Mouse (Mus musculus) limb, embryonic 12.5 days (tissue): Measurements from ENCODE around the gene Ribc1. TPM values are rescaled to one million over a fixed set of nuclear protein-coding genes. Genes with fewer than 3 reads are reported as not detected.

Source experiments
- ATAC-seq: fragments of 200-750 bp; cut with Nextera tagmentation; 2 replicates; pipeline ENCODE4 v1.8.0; 2017; ENCODE audit warnings: low read depth, moderate TSS enrichment; ENCODE audit not compliant: insufficient number of reproducible peaks, insufficient read depth, low FRiP score, low TSS enrichment
- H3K27ac ChIP-seq: fragments of 300-500 bp; sonication (generic); 2 replicates; pipeline ENCODE4 v1.5.1; 2016; ENCODE audit warnings: mild to moderate bottlenecking, moderate library complexity
- H3K27me3 ChIP-seq: fragments of 300-500 bp; sonication (generic); 2 replicates; pipeline ENCODE4 v1.6.1; 2016; ENCODE audit warnings: mild to moderate bottlenecking, moderate library complexity
- H3K36me3 ChIP-seq: fragments of 300-500 bp; sonication (generic); 2 replicates; pipeline ENCODE4 v1.6.1; 2016; ENCODE audit warnings: mild to moderate bottlenecking, moderate library complexity
- H3K4me1 ChIP-seq: fragments of 300-500 bp; sonication (generic); replicated peaks from 2 replicates; pipeline ENCODE4 v1.6.1; 2016
- H3K4me2 ChIP-seq: fragments of 300-500 bp; sonication (generic); 2 replicates; pipeline ENCODE4 v1.6.1; 2016; ENCODE audit warnings: mild to moderate bottlenecking, moderate library complexity
- H3K4me3 ChIP-seq: fragments of 300-500 bp; sonication (generic); replicated peaks from 2 replicates; pipeline ENCODE4 v1.5.1; 2016; ENCODE audit warnings: mild to moderate bottlenecking
- H3K9ac ChIP-seq: fragments of 300-500 bp; sonication (generic); replicated peaks from 2 replicates; pipeline ENCODE4 v1.6.1; 2016; ENCODE audit warnings: mild to moderate bottlenecking, moderate library complexity
- H3K9me3 ChIP-seq: fragments of 300-500 bp; sonication (generic); 2 replicates; pipeline ENCODE4 v1.6.1; 2016; ENCODE audit warnings: mild to moderate bottlenecking, moderate library complexity
- WGBS: fragments of 180-500 bp; shearing (Covaris S2); methylation state at CpG from one replicate; pipeline ENCODE4 v1.1.7; 2016; 5-methylcytosine and 5-hydroxymethylcytosine counted together
- polyA plus RNA-seq: library from polyadenylated mRNA; unstranded; fragments of >200 nt; fragmentation: Nextera tagmentation; extraction: Ambion mirVana; gene quantifications from 2 replicates; pipeline ENCODE4 v1.2.1, GENCODE M21; 2016

The Ribc1 gene
- polyA plus RNA-seq: 3.4 and 4.0 TPM in 2 replicates

GRCm38 (mm10) chrX:152016151-152017145 lies at the start of gene Ribc1, which contains the start of gene Smc1a:
Gene Ribc1 (minus strand): TSS chrX:152016295.
Gene Smc1a (plus strand): TSS chrX:152016428.
- ATAC-seq: peak; percentile 98
- 16% methylated on average over 64 of the region's 64 CpGs for whole genome bisulfite sequencing
- Histone ChIP-seq H3K36me3 (peaks cover 10% of the 10 kb centered on the region; the same call in 1 of the 2 replicates), H3K4me3 (peak within 1 kb of the TSS; percentile 53), H3K27me3 (peaks cover 44% of the 10 kb centered on the region), H3K4me1 (peaks cover 5% of the 10 kb centered on the region; the same call in 1 of the 2 replicates), H3K4me2 (peak within 1 kb of the TSS; percentile 63), H3K9ac (peak within 1 kb of the TSS; percentile 60), H3K9me3 (no peaks in the 10 kb centered on the region), H3K27ac (peak within 1 kb of the TSS; percentile 90)

GRCm38 (mm10) chrX:152065674-152066073 lies 49.6 kb upstream of the Ribc1 start:
- Histone ChIP-seq H3K36me3 (peaks cover 19% of the 10 kb centered on the region; the same call in 1 of the 2 replicates), H3K27ac (no peak overlapping the region), H3K9me3 (no peaks in the 10 kb centered on the region), H3K4me2 (no peak overlapping the region), H3K4me3 (no peak overlapping the region), H3K27me3 (peaks cover 65% of the 10 kb centered on the region), H3K9ac (no peak overlapping the region), H3K4me1 (no peaks in the 10 kb centered on the region)
- WGBS: 77% methylated on average over 2 of the region's 2 CpGs
- ATAC-seq: no peak

GRCm38 (mm10) chrX:152054094-152054493 lies 38.0 kb upstream of the Ribc1 start:
- no peak overlapping the region for H3K27ac ChIP-seq
- no peak overlapping the region for H3K4me3 ChIP-seq
- no peak overlapping the region for H3K4me2 ChIP-seq
- 83% methylated on average over 1 of the region's 1 CpGs for WGBS
- H3K9ac ChIP-seq: no peak overlapping the region
- peaks cover 35% of the 10 kb centered on the region for H3K36me3 ChIP-seq
- H3K27me3 ChIP-seq: peaks cover 28% of the 10 kb centered on the region
- H3K4me1 ChIP-seq: no peaks in the 10 kb centered on the region
- no peak for ATAC-seq
- no peaks in the 10 kb centered on the region for H3K9me3 ChIP-seq

GRCm38 (mm10) chrX:152052546-152052945 lies 36.5 kb upstream of the Ribc1 start:
- H3K27me3 ChIP-seq: peaks cover 29% of the 10 kb centered on the region
- no peak overlapping the region for H3K4me2 ChIP-seq
- H3K4me3 ChIP-seq: no peak overlapping the region
- H3K36me3 ChIP-seq: peaks cover 25% of the 10 kb centered on the region; the same call in 1 of the 2 replicates
- no peaks in the 10 kb centered on the region for H3K4me1 ChIP-seq
- no peak for ATAC-seq
- 72% methylated on average over 3 of the region's 3 CpGs for WGBS
- no peak overlapping the region for H3K27ac ChIP-seq
- no peaks in the 10 kb centered on the region for H3K9me3 ChIP-seq
- H3K9ac ChIP-seq: no peak overlapping the region

- no peak overlapping the region for H3K4me2 ChIP-seq
Measured at GRCm38 (mm10) chrX:152047230-152047629, 31.1 kb upstream of the Ribc1 start.

GRCm38 (mm10) chrX:152039865-152040264 lies 23.8 kb upstream of the Ribc1 start:
- Histone ChIP-seq H3K9ac (no peak overlapping the region), H3K4me3 (no peak overlapping the region), H3K27ac (no peak overlapping the region), H3K4me1 (no peaks in the 10 kb centered on the region), H3K4me2 (no peak overlapping the region), H3K36me3 (peaks cover 41% of the 10 kb centered on the region; the same call in 1 of the 2 replicates), H3K9me3 (no peaks in the 10 kb centered on the region), H3K27me3 (peaks cover 33% of the 10 kb centered on the region)
- no peak for ATAC-seq

More at GRCm38 (mm10) chrX:152047230-152047629, 31.1 kb upstream of the Ribc1 start:
- Histone ChIP-seq H3K4me1 (no peaks in the 10 kb centered on the region), H3K9ac (no peak overlapping the region), H3K27ac (no peak overlapping the region), H3K36me3 (peaks cover 30% of the 10 kb centered on the region; the same call in 1 of the 2 replicates), H3K27me3 (peaks cover 39% of the 10 kb centered on the region), H3K9me3 (no peaks in the 10 kb centered on the region), H3K4me3 (no peak overlapping the region)
- ATAC-seq: no peak

GRCm38 (mm10) chrX:152019294-152019693 lies 3.2 kb upstream of the Ribc1 start:
- Histone ChIP-seq H3K27me3 (peaks cover 38% of the 10 kb centered on the region), H3K9me3 (no peaks in the 10 kb centered on the region), H3K4me2 (no peak overlapping the region), H3K9ac (no peak overlapping the region), H3K27ac (no peak overlapping the region), H3K36me3 (peaks cover 11% of the 10 kb centered on the region), H3K4me3 (no peak overlapping the region), H3K4me1 (peaks cover 5% of the 10 kb centered on the region; the same call in 1 of the 2 replicates)
- WGBS: 77% methylated on average over 2 of the region's 2 CpGs
- no peak for ATAC-seq

- Histone ChIP-seq H3K27ac (peak overlapping the region; percentile 90), H3K27me3 (peaks cover 41% of the 10 kb centered on the region), H3K4me1 (peaks cover 5% of the 10 kb centered on the region; the same call in 1 of the 2 replicates), H3K4me2 (peak overlapping the region; percentile 63), H3K9me3 (no peaks in the 10 kb centered on the region), H3K4me3 (peak overlapping the region; percentile 53), H3K36me3 (peaks cover 10% of the 10 kb centered on the region; the same call in 1 of the 2 replicates), H3K9ac (peak overlapping the region; percentile 53)
- ATAC-seq: no peak
- WGBS: 19% methylated on average over 14 of the region's 14 CpGs
Measured at GRCm38 (mm10) chrX:152017186-152017585, 1.1 kb upstream of the Ribc1 start.

GRCm38 (mm10) chrX:152015752-152016150 lies 344 bp downstream of the Ribc1 start:
- peak overlapping the region; percentile 60 for H3K9ac ChIP-seq
- H3K27me3 ChIP-seq: peaks cover 47% of the 10 kb centered on the region
- peak overlapping the region; percentile 90 for H3K27ac ChIP-seq
- peak overlapping the region; percentile 57 for H3K4me2 ChIP-seq
- H3K4me3 ChIP-seq: peak overlapping the region; percentile 53
- 18% methylated on average over 11 of the region's 11 CpGs for WGBS
- peaks cover 5% of the 10 kb centered on the region; the same call in 1 of the 2 replicates for H3K4me1 ChIP-seq
- H3K9me3 ChIP-seq: no peaks in the 10 kb centered on the region
- peak; percentile 55; the same call in 1 of the 2 replicates for ATAC-seq
- peaks cover 10% of the 10 kb centered on the region; the same call in 1 of the 2 replicates for H3K36me3 ChIP-seq

GRCm38 (mm10) chrX:152007863-152008262 lies 8.2 kb downstream of the Ribc1 start:
- Histone ChIP-seq H3K9me3 (no peaks in the 10 kb centered on the region), H3K4me2 (no peak overlapping the region), H3K27ac (no peak overlapping the region), H3K4me1 (no peaks in the 10 kb centered on the region), H3K4me3 (no peak overlapping the region), H3K36me3 (peaks cover 29% of the 10 kb centered on the region), H3K9ac (no peak overlapping the region), H3K27me3 (peaks cover 69% of the 10 kb centered on the region)
- ATAC-seq: no peak
- WGBS: 80% methylated on average over 1 of the region's 1 CpGs

- peaks cover 84% of the 10 kb centered on the region for H3K27me3 ChIP-seq
- 73% methylated on average over 2 of the region's 2 CpGs for WGBS
Measured at GRCm38 (mm10) chrX:152002865-152003264, 13.2 kb downstream of the Ribc1 start.

More at GRCm38 (mm10) chrX:152002865-152003264, 13.2 kb downstream of the Ribc1 start:
- peak overlapping the region; percentile 59 for H3K4me2 ChIP-seq
- no peaks in the 10 kb centered on the region for H3K9me3 ChIP-seq
- no peak overlapping the region for H3K9ac ChIP-seq
- peaks cover 25% of the 10 kb centered on the region for H3K36me3 ChIP-seq
- peak overlapping the region; percentile 49 for H3K4me3 ChIP-seq
- ATAC-seq: no peak
- no peak overlapping the region for H3K27ac ChIP-seq
- H3K4me1 ChIP-seq: no peaks in the 10 kb centered on the region
